Mouse (Mus musculus): ENCODE data around the gene Clns1a. TPM values are rescaled to one million over a fixed set of nuclear protein-coding genes. Genes with fewer than 3 reads are reported as not detected.

Clns1a gene
- polyA plus RNA-seq, 1 experiment from 2014 or later = 65.2 TPM

DNA sequence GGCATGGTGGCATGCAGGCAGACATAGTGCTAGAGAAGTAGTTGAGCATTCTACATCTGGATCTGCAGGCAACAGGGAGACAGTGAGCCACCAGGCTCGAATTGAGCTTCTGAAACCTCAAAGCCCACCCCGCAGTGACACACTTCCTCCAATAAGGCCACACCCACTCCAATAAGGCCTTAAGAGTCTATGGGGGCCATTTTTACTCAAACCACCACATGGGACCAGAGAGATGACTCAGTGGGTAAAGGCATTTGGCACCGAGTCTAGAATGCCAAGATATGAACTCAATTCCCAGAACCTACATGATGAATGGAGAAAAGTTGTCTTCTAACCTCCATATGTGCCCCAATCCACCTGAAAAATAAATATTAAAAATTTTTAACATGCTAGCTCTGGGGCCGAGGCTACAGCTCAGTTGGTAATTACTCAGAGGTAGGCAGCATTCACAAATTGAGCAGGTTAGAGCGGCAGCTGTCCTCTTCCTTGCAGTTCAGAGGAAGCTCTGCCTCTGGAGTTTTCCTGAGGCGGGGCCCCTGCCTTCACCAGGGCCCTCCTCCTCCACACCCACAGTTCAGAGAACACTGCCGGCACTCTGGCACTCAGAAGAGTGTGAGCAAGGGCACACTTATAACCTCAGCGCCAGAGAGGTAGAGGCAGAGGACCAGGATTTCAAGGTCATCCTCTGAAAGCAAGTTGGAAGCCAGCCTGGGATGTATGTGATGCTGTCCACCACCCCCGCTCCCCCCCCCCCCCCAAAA, 70.2 kb downstream of the Clns1a start:
- H3K9me3 ChIP-seq (ENCODE audit: control insufficient read depth) = no peaks in the 10 kb centered on the region
- no peak overlapping the region for H3K9ac ChIP-seq (ENCODE audit: low read depth, low read length)
- no peak overlapping the region for H3K4me3 ChIP-seq (ENCODE audit: low read depth, low read length)
- WGBS = 49% methylated on average over 9 of the region's 9 CpGs
- ATAC-seq = peak; percentile 74
- H3K27ac ChIP-seq (ENCODE audit: low read depth, low read length) = peak overlapping the region; percentile 70
- no peak for TF ChIP-seq CTCF (IDR thresholded peaks at IDR 0.05; ENCODE audit: low read depth)
- no peaks in the 10 kb centered on the region for H3K27me3 ChIP-seq (replicated peaks; ENCODE audit: control insufficient read depth, insufficient read depth, low read length)
- peak overlapping the region; percentile 45 for H3K4me2 ChIP-seq (replicated peaks; ENCODE audit: low read depth)
- H3K4me1 ChIP-seq (replicated peaks; ENCODE audit: control insufficient read depth, insufficient read depth, low read length) = peaks cover 6% of the 10 kb centered on the region; the same call in 1 of the 2 replicates
- H3K36me3 ChIP-seq (ENCODE audit: control insufficient read depth, insufficient read depth) = no peaks in the 10 kb centered on the region

DNA sequence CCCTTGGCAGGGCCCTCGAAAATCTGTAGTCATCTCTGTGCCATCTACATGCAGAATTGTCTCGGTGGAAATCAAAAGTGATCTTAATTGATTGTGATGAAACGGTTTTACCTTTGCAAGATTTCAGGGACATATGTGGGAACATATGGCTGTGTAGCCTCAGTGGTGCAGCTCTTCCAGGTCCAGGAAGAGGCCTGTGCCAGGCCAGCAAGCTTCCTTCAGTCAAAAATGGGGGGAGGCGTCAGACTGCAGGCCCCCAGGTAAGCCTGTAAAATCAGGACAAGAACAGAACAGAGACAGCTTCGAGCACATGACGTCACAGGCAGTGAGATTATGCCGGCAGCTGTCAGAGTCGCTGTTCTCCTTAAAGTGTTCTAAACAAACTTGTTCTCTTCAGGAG, 71.4 kb downstream of the Clns1a start:
- no peaks in the 10 kb centered on the region for H3K36me3 ChIP-seq (ENCODE audit: control insufficient read depth, insufficient read depth)
- 62% methylated on average over 8 of the region's 8 CpGs for WGBS
- H3K4me1 ChIP-seq (replicated peaks; ENCODE audit: control insufficient read depth, insufficient read depth, low read length) = peaks cover 6% of the 10 kb centered on the region; the same call in 1 of the 2 replicates
- no peak for TF ChIP-seq CTCF (IDR thresholded peaks at IDR 0.05; ENCODE audit: low read depth)
- ATAC-seq = no peak
- no peak overlapping the region for H3K4me2 ChIP-seq (replicated peaks; ENCODE audit: low read depth)
- no peaks in the 10 kb centered on the region for H3K9me3 ChIP-seq (ENCODE audit: control insufficient read depth)
- no peak overlapping the region for H3K4me3 ChIP-seq (ENCODE audit: low read depth, low read length)
- no peak overlapping the region for H3K9ac ChIP-seq (ENCODE audit: low read depth, low read length)
- H3K27ac ChIP-seq (ENCODE audit: low read depth, low read length) = no peak overlapping the region
- no peaks in the 10 kb centered on the region for H3K27me3 ChIP-seq (replicated peaks; ENCODE audit: control insufficient read depth, insufficient read depth, low read length)

DNA sequence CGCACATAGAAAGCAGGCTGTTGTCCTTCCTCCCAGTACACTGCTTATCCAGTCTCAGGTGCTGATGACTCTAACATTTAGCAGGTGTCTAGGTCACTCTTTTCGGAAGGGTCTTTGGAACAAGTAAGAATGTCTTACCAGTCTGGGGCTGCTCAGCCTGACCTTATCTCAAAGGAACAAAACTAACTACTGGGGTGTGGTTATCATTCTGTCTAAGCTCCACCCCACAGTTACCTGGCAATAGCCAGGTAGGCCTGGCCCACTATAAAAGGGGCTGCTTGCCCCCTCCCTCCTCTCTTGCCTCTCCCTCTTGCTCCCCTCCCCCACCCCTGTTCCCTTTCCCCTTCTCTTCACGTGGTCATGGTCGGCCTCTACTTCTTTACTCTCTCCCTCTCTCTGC, 72.6 kb downstream of the Clns1a start:
- Histone ChIP-seq H3K27ac (ENCODE audit: low read depth, low read length) (no peak overlapping the region), H3K9ac (ENCODE audit: low read depth, low read length) (no peak overlapping the region), H3K4me1 (replicated peaks; ENCODE audit: control insufficient read depth, insufficient read depth, low read length) (peaks cover 6% of the 10 kb centered on the region; the same call in 1 of the 2 replicates), H3K4me2 (replicated peaks; ENCODE audit: low read depth) (no peak overlapping the region), H3K9me3 (ENCODE audit: control insufficient read depth) (no peaks in the 10 kb centered on the region), H3K4me3 (ENCODE audit: low read depth, low read length) (no peak overlapping the region), H3K36me3 (ENCODE audit: control insufficient read depth, insufficient read depth) (no peaks in the 10 kb centered on the region), H3K27me3 (replicated peaks; ENCODE audit: control insufficient read depth, insufficient read depth, low read length) (no peaks in the 10 kb centered on the region)
- ATAC-seq = no peak
- 29% methylated on average over 4 of the region's 4 CpGs for WGBS
- TF ChIP-seq CTCF (IDR thresholded peaks at IDR 0.05; ENCODE audit: low read depth) = no peak

Other genes with a start within 250 kb of the Clns1a start
- gene Kctd14, start 245.3 kb upstream of the Clns1a start, polyA plus RNA-seq (2015; fragmentation: Nextera tagmentation; extraction: Ambion mirVana) = 4.8 and 5.3 TPM in 2 replicates
- 14.3 and 15.9 TPM in 2 replicates for gene Ints4, start 215.7 kb upstream of the Clns1a start, polyA plus RNA-seq (2015; fragmentation: Nextera tagmentation; extraction: Ambion mirVana)
- 86.8 and 97.5 TPM in 2 replicates for gene Aamdc, start 117.1 kb upstream of the Clns1a start, polyA plus RNA-seq (2015; fragmentation: Nextera tagmentation; extraction: Ambion mirVana)
- 9.5 and 10.9 TPM in 2 replicates for gene Rsf1, start 116.7 kb upstream of the Clns1a start, polyA plus RNA-seq (2015; fragmentation: Nextera tagmentation; extraction: Ambion mirVana)
- gene Aqp11, start 41.7 kb downstream of the Clns1a start, polyA plus RNA-seq (2015; fragmentation: Nextera tagmentation; extraction: Ambion mirVana) = 167 and 184 TPM in 2 replicates
- gene Pak1, start 91.9 kb downstream of the Clns1a start, polyA plus RNA-seq (2015; fragmentation: Nextera tagmentation; extraction: Ambion mirVana) = 28.8 and 32.9 TPM in 2 replicates
- gene Gdpd4, start 223.3 kb downstream of the Clns1a start, polyA plus RNA-seq (2015; fragmentation: Nextera tagmentation; extraction: Ambion mirVana) = not detected in 2 replicates